Mouse (Mus musculus) limb, embryonic 15.5 days (tissue): ENCODE measurements around the gene Gm29106. TPM values are rescaled to one million over a fixed set of nuclear protein-coding genes. Genes with fewer than 3 reads are reported as not detected.
"Not testable (repeated sequence)": the region's sequence is repeated elsewhere in the genome, so short reads cannot be mapped to it uniquely, and the experiment has no call there.

Experiments
- ATAC-seq: fragments of 200-750 bp; cut with Nextera tagmentation; 2 replicates; pipeline ENCODE4 v1.8.0; 2017; ENCODE audit warnings: low read depth, moderate TSS enrichment; ENCODE audit not compliant: insufficient number of reproducible peaks, low FRiP score, low TSS enrichment
- H3K27ac ChIP-seq: fragments of 300-500 bp; sonication (generic); 2 replicates; pipeline ENCODE4 v1.5.1; 2015; ENCODE audit warnings: moderate library complexity, mild to moderate bottlenecking, inconsistent platforms
- H3K27me3 ChIP-seq: fragments of 300-500 bp; sonication (generic); 2 replicates; pipeline ENCODE4 v1.6.1; 2015; ENCODE audit warnings: inconsistent platforms
- H3K36me3 ChIP-seq: fragments of 300-500 bp; sonication (generic); 2 replicates; pipeline ENCODE4 v1.6.1; 2015; ENCODE audit warnings: inconsistent platforms
- H3K4me1 ChIP-seq: fragments of 300-500 bp; sonication (generic); 2 replicates; pipeline ENCODE4 v1.6.1; 2015; ENCODE audit warnings: inconsistent platforms
- H3K4me2 ChIP-seq: fragments of 300-500 bp; sonication (generic); 2 replicates; pipeline ENCODE4 v1.6.1; 2015; ENCODE audit warnings: mild to moderate bottlenecking, inconsistent platforms
- H3K4me3 ChIP-seq: fragments of 300-500 bp; sonication (generic); 2 replicates; pipeline ENCODE4 v1.5.1; 2015; ENCODE audit warnings: mild to moderate bottlenecking, inconsistent platforms
- H3K9ac ChIP-seq: fragments of 300-500 bp; sonication (generic); 2 replicates; pipeline ENCODE4 v1.6.1; 2015; ENCODE audit warnings: inconsistent platforms
- H3K9me3 ChIP-seq: fragments of 300-500 bp; sonication (generic); 2 replicates; pipeline ENCODE4 v1.6.1; 2016; ENCODE audit warnings: inconsistent platforms
- WGBS: fragments of 180-500 bp; shearing (Covaris S2); methylation state at CpG from one replicate; pipeline ENCODE4 v1.1.7; 2015; 5-methylcytosine and 5-hydroxymethylcytosine counted together
- polyA plus RNA-seq: library from polyadenylated mRNA; unstranded; fragments of >200 nt; fragmentation: Nextera tagmentation; extraction: Ambion mirVana; gene quantifications from 2 replicates; pipeline ENCODE4 v1.2.1, GENCODE M21; 2015

Gene Gm29106
- polyA plus RNA-seq, result 0.04 and 0.09 TPM in 2 replicates

DNA sequence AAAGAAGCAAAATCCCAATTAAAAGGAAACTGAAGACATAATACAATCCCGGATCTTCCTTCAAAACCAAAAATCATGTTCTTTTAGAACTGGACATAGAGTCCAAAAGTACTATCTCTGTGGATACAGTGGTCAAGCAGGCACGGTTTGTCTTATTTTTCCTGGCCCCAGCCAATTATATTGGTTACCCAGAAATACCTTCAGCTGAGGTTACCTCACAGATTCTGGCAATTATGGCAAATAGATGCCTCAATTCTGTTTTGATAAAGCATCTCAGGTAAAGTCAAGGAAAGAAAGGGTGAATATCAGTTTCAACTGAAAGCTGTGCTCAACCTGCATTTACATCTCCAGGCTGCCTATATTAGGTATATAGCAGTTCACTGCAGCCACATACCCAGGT lies at the start of gene Gm29106:
TSS of gene Gm29106 (plus strand) at position 301 of the 400 bp plus-strand sequence.
- not testable (repeated sequence) for H3K4me3 ChIP-seq, H3K9me3 ChIP-seq, H3K9ac ChIP-seq, H3K4me1 ChIP-seq, H3K4me2 ChIP-seq, ATAC-seq, H3K36me3 ChIP-seq, H3K27ac ChIP-seq, H3K27me3 ChIP-seq
- 57% methylated on average over 2 of the region's 2 CpGs for WGBS

- H3K27ac ChIP-seq, result no peak overlapping the region
- H3K4me1 ChIP-seq, result no peaks in the 10 kb centered on the region
- H3K4me2 ChIP-seq, result no peak overlapping the region
- H3K4me3 ChIP-seq, result no peak overlapping the region
- no peaks in the 10 kb centered on the region for H3K27me3 ChIP-seq
- H3K36me3 ChIP-seq, result no peaks in the 10 kb centered on the region
- H3K9ac ChIP-seq, result no peak overlapping the region
- H3K9me3 ChIP-seq, result no peaks in the 10 kb centered on the region
- WGBS, result 67% methylated on average over 1 of the region's 1 CpGs
- no peak for ATAC-seq
Measured at GRCm38 (mm10) chr1:118228540-118228939, 52.2 kb downstream of the Gm29106 start.

GRCm38 (mm10) chr1:118236032-118236431 lies 59.7 kb downstream of the Gm29106 start:
- no peaks in the 10 kb centered on the region for H3K27me3 ChIP-seq
- no peaks in the 10 kb centered on the region for H3K36me3 ChIP-seq
- H3K4me3 ChIP-seq, result no peak overlapping the region
- no peak overlapping the region for H3K9ac ChIP-seq
- no peak overlapping the region for H3K4me2 ChIP-seq
- 69% methylated on average over 1 of the region's 1 CpGs for WGBS
- no peak overlapping the region for H3K27ac ChIP-seq
- ATAC-seq, result no peak
- no peaks in the 10 kb centered on the region for H3K4me1 ChIP-seq
- H3K9me3 ChIP-seq, result no peaks in the 10 kb centered on the region

Other genes with a start within 250 kb of the Gm29106 start
- not detected in 2 replicates for gene Gm28168, start 248.5 kb upstream of the Gm29106 start, polyA plus RNA-seq
- gene Gm7145, start 210.6 kb upstream of the Gm29106 start, polyA plus RNA-seq, result not detected in 2 replicates
- 274 and 277 TPM in 2 replicates for gene Tsn, start 135.2 kb downstream of the Gm29106 start, polyA plus RNA-seq
- gene Nifk, start 145.3 kb downstream of the Gm29106 start, polyA plus RNA-seq, result 78.5 and 83.9 TPM in 2 replicates
- 47.2 and 47.9 TPM in 2 replicates for gene Clasp1, start 212.5 kb downstream of the Gm29106 start, polyA plus RNA-seq